Mouse (Mus musculus): ENCODE measurements around the gene Ick. TPM values are rescaled to one million over a fixed set of nuclear protein-coding genes. Genes with fewer than 3 reads are reported as not detected.

The Ick gene
- total and polyA plus RNA-seq, 3 experiments, result 6.1 to 16.1 TPM; not detected in 1

DNA sequence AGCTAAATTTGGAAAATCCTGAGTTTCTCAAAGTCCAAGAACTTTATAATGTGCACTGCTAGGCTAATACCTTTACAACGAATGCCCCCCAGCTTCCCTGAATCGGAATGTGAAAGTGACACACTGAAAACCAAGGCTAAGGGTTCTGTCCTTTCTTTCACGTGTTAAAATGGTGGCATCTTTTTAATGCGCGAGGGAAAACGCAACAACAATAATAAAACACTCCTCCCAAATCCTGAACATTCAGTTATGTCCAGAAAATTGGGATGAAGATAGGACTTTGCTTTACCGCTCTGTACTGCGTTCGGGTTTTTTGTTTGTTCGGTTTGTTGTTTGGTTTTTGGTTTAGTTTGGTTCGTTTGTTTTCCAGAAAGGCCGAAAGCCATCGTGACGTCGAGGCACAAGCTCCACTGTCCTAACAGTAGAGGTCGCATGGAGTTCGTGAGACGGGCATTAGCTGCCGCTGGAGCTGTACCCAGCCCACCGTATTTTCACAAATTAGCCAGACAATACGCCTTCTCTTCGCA is 67.3 kb downstream of the Ick start (continued):
- TF ChIP-seq ZC3H11A (IDR thresholded peaks at IDR 0.05; ENCODE audit: low read depth, low read length), result peak; percentile 62
- TF ChIP-seq GABPA (IDR thresholded peaks at IDR 0.05; ENCODE audit: low read depth, low read length), result no peak

DNA sequence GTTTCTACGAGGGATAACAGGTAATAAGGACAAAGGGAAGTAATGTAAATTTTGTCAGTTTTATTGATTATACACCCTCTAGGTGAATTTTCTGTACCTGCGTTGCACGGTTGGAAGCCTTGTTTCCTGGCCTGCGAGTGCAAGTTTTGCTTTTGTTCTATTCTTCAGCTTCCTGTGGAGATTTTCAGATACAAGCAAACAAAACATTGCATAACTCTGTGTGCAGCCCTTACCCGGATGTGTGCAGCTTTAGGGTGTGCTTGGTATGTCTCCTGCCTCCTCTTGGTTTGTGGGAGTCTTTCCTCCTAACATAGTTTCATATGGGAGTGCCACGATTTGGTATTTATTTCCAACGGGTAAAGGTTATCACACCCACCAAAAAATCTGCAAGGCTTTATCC is 67.8 kb downstream of the Ick start:
- Histone ChIP-seq H3K4me3 (ENCODE audit: control insufficient read depth in 1 of 2, insufficient read depth in 1 of 2, low read depth in 2 of 2, low read length in 2 of 2) (peak overlapping the region; percentile 65 to 95), H3K36me3 (ENCODE audit: control insufficient read depth in 1 of 2, insufficient read depth in 2 of 2, low read length in 2 of 2) (peaks cover 0 to 7% of the 10 kb centered on the region in 2 experiments; a peak in 2 of 4 replicates), H3K9ac (ENCODE audit: control insufficient read depth, low read depth, low read length, poor library complexity, severe bottlenecking) (peak overlapping the region; percentile 98), H3K27ac (ENCODE audit: control insufficient read depth, low read depth, low read length) (peak overlapping the region; percentile 97), H3K27me3 (ENCODE audit: control insufficient read depth in 1 of 2, insufficient read depth in 2 of 2, low read length in 2 of 2) (no peaks in the 10 kb centered on the region), H3K79me2 (ENCODE audit: control insufficient read depth, insufficient read depth, low read length, poor library complexity) (no peaks in the 10 kb centered on the region; the same call in 1 of the 2 replicates), H3K9me3 (replicated peaks; ENCODE audit: insufficient read depth, low read length) (no peaks in the 10 kb centered on the region), H3K4me1 (ENCODE audit: control insufficient read depth in 1 of 2, insufficient read depth in 2 of 2, low read length in 2 of 2) (no peaks in the 10 kb centered on the region; a peak in 1 of 4 replicates)
- peak; percentile 70 for DNase-seq (ENCODE audit: low read depth, low spot score)
- peak; percentile 42; the same call in 1 of the 2 replicates for TF ChIP-seq RCOR1 (IDR thresholded peaks at IDR 0.05; ENCODE audit: low read depth, low read length)
- no peak for TF ChIP-seq HCFC1 (IDR thresholded peaks at IDR 0.05; ENCODE audit: low read depth, low read length)

DNA sequence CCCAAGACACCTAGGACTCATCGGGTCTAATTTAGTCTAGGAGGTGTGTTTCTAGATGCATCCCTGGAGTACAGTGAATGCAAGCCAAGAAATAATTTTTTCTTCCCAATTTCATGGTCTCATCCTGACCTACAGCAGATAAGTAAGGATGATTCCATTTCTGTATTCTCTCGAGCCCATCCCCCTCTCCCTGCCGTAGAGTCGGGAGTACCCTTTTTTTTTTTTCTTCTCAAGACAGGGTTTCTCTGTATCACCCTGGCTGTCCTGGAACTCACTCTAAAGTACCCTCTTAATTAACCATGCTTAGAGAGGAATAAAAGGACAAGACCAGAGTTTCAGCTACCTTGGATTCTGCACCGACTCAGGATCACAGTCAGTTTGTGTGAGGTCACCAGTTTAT is 69.2 kb downstream of the Ick start:
- Histone ChIP-seq H3K9ac (ENCODE audit: control insufficient read depth, low read depth, low read length, poor library complexity, severe bottlenecking) (no peak overlapping the region), H3K27me3 (ENCODE audit: control insufficient read depth in 1 of 2, insufficient read depth in 2 of 2, low read length in 2 of 2) (no peaks in the 10 kb centered on the region), H3K4me3 (ENCODE audit: control insufficient read depth in 1 of 2, insufficient read depth in 1 of 2, low read depth in 2 of 2, low read length in 2 of 2) (no peak overlapping the region), H3K79me2 (ENCODE audit: control insufficient read depth, insufficient read depth, low read length, poor library complexity) (no peaks in the 10 kb centered on the region; the same call in 1 of the 2 replicates), H3K36me3 (ENCODE audit: control insufficient read depth in 1 of 2, insufficient read depth in 2 of 2, low read length in 2 of 2) (peaks cover 0 to 7% of the 10 kb centered on the region in 2 experiments; a peak in 2 of 4 replicates), H3K27ac (ENCODE audit: control insufficient read depth, low read depth, low read length) (no peak overlapping the region), H3K4me1 (ENCODE audit: control insufficient read depth in 1 of 2, insufficient read depth in 2 of 2, low read length in 2 of 2) (no peaks in the 10 kb centered on the region; a peak in 1 of 4 replicates), H3K9me3 (replicated peaks; ENCODE audit: insufficient read depth, low read length) (no peaks in the 10 kb centered on the region)
- DNase-seq (ENCODE audit: low read depth, low spot score), result no peak
- no peak for TF ChIP-seq ETS1 (IDR thresholded peaks at IDR 0.05; ENCODE audit: low read depth, low read length)
- no peak for TF ChIP-seq BHLHE40 (IDR thresholded peaks at IDR 0.05; ENCODE audit: borderline replicate concordance, low read depth, low read length)
- no peak for TF ChIP-seq NRF1 (IDR thresholded peaks at IDR 0.05; ENCODE audit: insufficient read depth, low read depth, low read length, poor library complexity, severe bottlenecking)
- TF ChIP-seq POLR2AphosphoS2 (IDR thresholded peaks at IDR 0.05; ENCODE audit: low read length), result no peak
- no peak for TF ChIP-seq SIN3A (IDR thresholded peaks at IDR 0.05; ENCODE audit: low read length)
- no peak for TF ChIP-seq JUND (IDR thresholded peaks at IDR 0.05; ENCODE audit: low read depth, low read length)
- TF ChIP-seq MAFK (IDR thresholded peaks at IDR 0.05; ENCODE audit: borderline replicate concordance, low read depth, low read length), result no peak
- TF ChIP-seq HCFC1 (IDR thresholded peaks at IDR 0.05; ENCODE audit: low read depth, low read length), result no peak
- no peak for TF ChIP-seq MXI1 (IDR thresholded peaks at IDR 0.05; ENCODE audit: low read depth, low read length)
- no peak for TF ChIP-seq RCOR1 (IDR thresholded peaks at IDR 0.05; ENCODE audit: low read depth, low read length)

Measured in MEL (cell line).